31 mouse cellular contexts compared by ENCODE assay signal in genomic region chr5:77620402-77620801, GRCm38 (mm10).
DNase-seq lines count a peak whose midpoint lies in the region; ATAC-seq and TF ChIP-seq lines count a peak whose summit lies in the region.
"Had no signal": no experiment of that assay in that cellular context is flagged by ENCODE, and none has a peak within 500 bp of the region (broad histone marks: within the 10 kb centered on the region; RNA-seq: fewer than 3 reads in every experiment).

No protein-coding gene starts in this region.

- H3K36me3 ChIP-seq in forebrain, embryonic 16.5 days (ENCODE audit: control insufficient read depth, insufficient read depth) = no peaks in the 10 kb centered on the region
- no peaks in the 10 kb centered on the region for H3K36me3 ChIP-seq in forebrain, embryonic 12.5 days (replicated peaks)
- no peaks in the 10 kb centered on the region for H3K36me3 ChIP-seq in hindbrain, embryonic 13.5 days
- H3K36me3 ChIP-seq in hindbrain, postnatal 0 days (ENCODE audit: insufficient read depth, low read length) = no peaks in the 10 kb centered on the region
- H3K36me3 ChIP-seq in hindbrain, embryonic 16.5 days (ENCODE audit: control insufficient read depth, insufficient read depth, low read length) = no peaks in the 10 kb centered on the region
- H3K36me3 ChIP-seq: embryonic facial prominence, embryonic 12.5 days; embryonic facial prominence, embryonic 15.5 days; G1E; heart, embryonic 12.5 days; heart, embryonic 15.5 days; hindbrain, embryonic 15.5 days had no signal

- no peak overlapping the region for H3K9ac ChIP-seq in forebrain, embryonic 16.5 days (replicated peaks; ENCODE audit: low read depth, low read length)
- no peak overlapping the region for H3K9ac ChIP-seq in forebrain, embryonic 12.5 days
- H3K9ac ChIP-seq in hindbrain, embryonic 13.5 days = no peak overlapping the region
- no peak overlapping the region for H3K9ac ChIP-seq in hindbrain, postnatal 0 days (replicated peaks; ENCODE audit: low read length)
- no peak overlapping the region for H3K9ac ChIP-seq in hindbrain, embryonic 16.5 days (ENCODE audit: low read depth, low read length)
- H3K9ac ChIP-seq: embryonic facial prominence, embryonic 12.5 days; embryonic facial prominence, embryonic 15.5 days; forebrain, embryonic 13.5 days; heart, embryonic 12.5 days; heart, embryonic 15.5 days; hindbrain, embryonic 15.5 days had no signal

- 63% methylated on average over 4 of the region's 4 CpGs for WGBS in forebrain, embryonic 16.5 days
- 67% methylated on average over 4 of the region's 4 CpGs for WGBS in forebrain, embryonic 12.5 days
- WGBS in hindbrain, embryonic 13.5 days = 62% methylated on average over 4 of the region's 4 CpGs
- 62% methylated on average over 4 of the region's 4 CpGs for WGBS in hindbrain, postnatal 0 days
- WGBS in hindbrain, embryonic 16.5 days = 49% methylated on average over 4 of the region's 4 CpGs

- peak; percentile 36; the same call in 1 of the 2 replicates for ATAC-seq in forebrain, embryonic 16.5 days
- ATAC-seq in forebrain, embryonic 12.5 days (ENCODE audit: low FRiP score) = no peak
- peak; percentile 57; the same call in 1 of the 2 replicates for ATAC-seq in hindbrain, embryonic 13.5 days (ENCODE audit: low FRiP score)
- ATAC-seq in hindbrain, postnatal 0 days = no peak
- ATAC-seq in hindbrain, embryonic 16.5 days = peak; percentile 60; the same call in 1 of the 2 replicates
- ATAC-seq: forebrain, embryonic 13.5 days; inflammation-experienced regulatory T-cells, adult 6 months; intestine, postnatal 0 days had no signal

- DNase-seq in hindbrain, postnatal 0 days (ENCODE audit: low spot score) = no peak
- no peak for DNase-seq in heart, adult 11 months
- DNase-seq in spleen, adult 12 weeks (ENCODE audit: low spot score) = no peak
- DNase-seq: adrenal gland, postnatal 10 days; adrenal gland, postnatal 36 days; B cell, adult 2 months; cerebellum, adult 11 months; cerebellum, adult 2 months; cerebellum, adult 9-11 months; cerebellum, postnatal 25 days; gastrocnemius, adult 2 months; gastrocnemius, postnatal 14 days; heart, adult 18-20 months; heart, postnatal 10 days; heart, postnatal 36 days; kidney, adult 2 months had no signal

- TF ChIP-seq CTCF in hindbrain, postnatal 0 days (IDR thresholded peaks at IDR 0.05; ENCODE audit: low read depth) = no peak

- no peak overlapping the region for H3K4me2 ChIP-seq in forebrain, embryonic 16.5 days (ENCODE audit: low read length)
- H3K4me2 ChIP-seq in forebrain, embryonic 12.5 days = no peak overlapping the region
- no peak overlapping the region for H3K4me2 ChIP-seq in hindbrain, embryonic 13.5 days
- no peak overlapping the region; the same call in 1 of the 2 replicates for H3K4me2 ChIP-seq in hindbrain, postnatal 0 days (ENCODE audit: low read depth, low read length)
- no peak overlapping the region for H3K4me2 ChIP-seq in hindbrain, embryonic 16.5 days (ENCODE audit: low read length)
- H3K4me2 ChIP-seq: embryonic facial prominence, embryonic 12.5 days; embryonic facial prominence, embryonic 15.5 days; forebrain, embryonic 13.5 days; heart, embryonic 12.5 days; heart, embryonic 15.5 days; hindbrain, embryonic 15.5 days had no signal

- H3K4me1 ChIP-seq in forebrain, embryonic 16.5 days (replicated peaks; ENCODE audit: control insufficient read depth, insufficient read depth, low read length) = no peaks in the 10 kb centered on the region
- no peaks in the 10 kb centered on the region for H3K4me1 ChIP-seq in forebrain, embryonic 12.5 days
- H3K4me1 ChIP-seq in hindbrain, embryonic 13.5 days (replicated peaks) = no peaks in the 10 kb centered on the region
- H3K4me1 ChIP-seq in hindbrain, postnatal 0 days (ENCODE audit: insufficient read depth, low read length) = no peaks in the 10 kb centered on the region
- no peaks in the 10 kb centered on the region for H3K4me1 ChIP-seq in hindbrain, embryonic 16.5 days (ENCODE audit: control insufficient read depth, insufficient read depth, low read depth, low read length)
- H3K4me1 ChIP-seq: embryonic facial prominence, embryonic 12.5 days; embryonic facial prominence, embryonic 15.5 days; forebrain, embryonic 13.5 days; heart, embryonic 12.5 days; heart, embryonic 15.5 days; hindbrain, embryonic 15.5 days had no signal

- no peak overlapping the region for H3K4me3 ChIP-seq in forebrain, embryonic 16.5 days (replicated peaks; ENCODE audit: low read length)
- H3K4me3 ChIP-seq in forebrain, embryonic 12.5 days (replicated peaks) = no peak overlapping the region
- no peak overlapping the region for H3K4me3 ChIP-seq in hindbrain, embryonic 13.5 days
- no peak overlapping the region for H3K4me3 ChIP-seq in hindbrain, postnatal 0 days (ENCODE audit: low read length)
- H3K4me3 ChIP-seq in hindbrain, embryonic 16.5 days (ENCODE audit: low read length) = no peak overlapping the region
- H3K4me3 ChIP-seq: embryonic facial prominence, embryonic 12.5 days; embryonic facial prominence, embryonic 15.5 days; forebrain, embryonic 13.5 days; gastrocnemius, adult 2 months; heart, embryonic 12.5 days; heart, embryonic 15.5 days; hindbrain, embryonic 15.5 days had no signal

- no peaks in the 10 kb centered on the region for H3K27me3 ChIP-seq in forebrain, embryonic 16.5 days (replicated peaks; ENCODE audit: control insufficient read depth, insufficient read depth, low read length)
- no peaks in the 10 kb centered on the region for H3K27me3 ChIP-seq in forebrain, embryonic 12.5 days
- no peaks in the 10 kb centered on the region for H3K27me3 ChIP-seq in hindbrain, embryonic 13.5 days
- no peaks in the 10 kb centered on the region for H3K27me3 ChIP-seq in hindbrain, postnatal 0 days (ENCODE audit: insufficient read depth, low read length)
- H3K27me3 ChIP-seq in hindbrain, embryonic 16.5 days (replicated peaks; ENCODE audit: control insufficient read depth, insufficient read depth, low read length) = no peaks in the 10 kb centered on the region
- H3K27me3 ChIP-seq: CH12.LX; embryonic facial prominence, embryonic 12.5 days; embryonic facial prominence, embryonic 15.5 days; forebrain, embryonic 13.5 days; heart, embryonic 12.5 days; heart, embryonic 15.5 days; hindbrain, embryonic 15.5 days; Patski had no signal

- no peaks in the 10 kb centered on the region for H3K9me3 ChIP-seq in forebrain, embryonic 16.5 days (ENCODE audit: control insufficient read depth, low read length)
- H3K9me3 ChIP-seq in forebrain, embryonic 12.5 days = no peaks in the 10 kb centered on the region
- H3K9me3 ChIP-seq in hindbrain, embryonic 13.5 days = no peaks in the 10 kb centered on the region
- no peaks in the 10 kb centered on the region for H3K9me3 ChIP-seq in hindbrain, postnatal 0 days (ENCODE audit: low read length)
- no peaks in the 10 kb centered on the region for H3K9me3 ChIP-seq in hindbrain, embryonic 16.5 days (ENCODE audit: control insufficient read depth, low read length)
- H3K9me3 ChIP-seq: embryonic facial prominence, embryonic 12.5 days; embryonic facial prominence, embryonic 15.5 days; forebrain, embryonic 13.5 days; heart, embryonic 12.5 days; heart, embryonic 15.5 days; hindbrain, embryonic 15.5 days had no signal

- H3K27ac ChIP-seq in forebrain, embryonic 16.5 days (ENCODE audit: low read length) = no peak overlapping the region
- no peak overlapping the region for H3K27ac ChIP-seq in forebrain, embryonic 12.5 days
- H3K27ac ChIP-seq in hindbrain, embryonic 13.5 days = no peak overlapping the region
- no peak overlapping the region for H3K27ac ChIP-seq in hindbrain, postnatal 0 days
- H3K27ac ChIP-seq in hindbrain, embryonic 16.5 days (ENCODE audit: low read depth, low read length) = no peak overlapping the region
- H3K27ac ChIP-seq: embryonic facial prominence, embryonic 12.5 days; embryonic facial prominence, embryonic 15.5 days; forebrain, embryonic 13.5 days; gastrocnemius, adult 2 months; heart, embryonic 15.5 days; hindbrain, embryonic 15.5 days had no signal

Comparison
In these comparisons a context has a peak if more than half of its experiments do, and no peak if none do; other contexts are left out.
1. ATAC-seq: peak in forebrain, embryonic 16.5 days (single experiment), hindbrain, embryonic 13.5 days (single experiment) and hindbrain, embryonic 16.5 days (single experiment); none in forebrain, embryonic 12.5 days (single experiment) and hindbrain, postnatal 0 days (single experiment).